Mouse (Mus musculus) right cerebral cortex, postnatal 14 days (tissue): ENCODE measurements around the gene Rpp40.

Experiments
- DNase-seq: peaks from one replicate; pipeline ENCODE4 v3.0.0; 2022

The Rpp40 gene

GRCm38 (mm10) chr13:35848694-35849093 is 57.5 kb downstream of the Rpp40 start:
- DNase-seq: no peak

DNA sequence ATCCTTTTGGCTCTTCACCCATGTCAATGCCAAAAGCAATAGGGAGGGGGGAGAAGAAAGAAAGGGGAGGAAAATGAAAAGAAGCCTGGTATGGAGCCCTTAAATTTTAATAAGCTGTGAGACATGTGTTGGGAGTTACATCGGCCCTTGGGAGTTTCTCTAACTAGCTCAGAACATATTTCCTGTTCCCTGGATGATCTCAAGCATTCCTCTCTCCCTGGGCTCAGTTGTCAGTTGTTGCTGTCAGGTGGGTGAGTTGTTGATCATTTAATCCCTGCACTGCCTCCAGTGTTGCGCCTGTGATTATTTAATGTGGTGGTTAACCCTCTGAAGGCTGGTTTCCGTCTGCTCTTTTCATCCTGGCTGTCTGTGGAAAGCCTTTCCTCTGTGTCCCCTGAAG is 60.9 kb downstream of the Rpp40 start:
- no peak for DNase-seq
